Mouse (Mus musculus) stomach, postnatal 0 days (tissue): ENCODE measurements around the gene Bank1.

Experiments
- CTCF ChIP-seq: IDR thresholded peaks from 2 replicates; pipeline ENCODE4 v1.5.1; 2016; ENCODE audit warnings: antibody characterized with exemption, low read depth, mild to moderate bottlenecking, moderate library complexity
- EP300 ChIP-seq: optimal IDR thresholded peaks from 2 replicates; pipeline ENCODE3; 2016; ENCODE audit warnings: antibody characterized with exemption

DNA sequence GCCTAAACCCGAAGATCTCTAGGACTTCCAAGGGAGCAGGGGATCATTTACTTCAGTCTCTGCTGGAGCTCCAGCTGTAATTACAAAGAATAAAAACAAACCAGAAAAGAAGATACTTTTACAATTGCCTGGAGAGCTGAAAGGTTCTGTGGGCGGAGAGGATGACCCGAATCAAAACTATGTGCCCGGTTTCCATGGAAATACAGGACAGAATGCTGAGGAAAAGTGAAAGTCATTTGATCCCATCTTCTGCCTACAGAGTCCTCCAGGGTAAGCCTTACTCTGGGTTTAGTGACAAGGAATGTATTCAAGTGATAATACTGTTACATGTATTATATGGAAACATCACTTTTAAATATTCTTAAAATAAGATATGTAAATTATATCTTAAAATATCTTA, 157.8 kb downstream of the Bank1 start:
- no peak for TF ChIP-seq CTCF
- TF ChIP-seq EP300 = no peak
